Mouse (Mus musculus) midbrain, embryonic 12.5 days (tissue): ENCODE measurements around the gene Kcnv2. TPM values are rescaled to one million over a fixed set of nuclear protein-coding genes. Genes with fewer than 3 reads are reported as not detected.

Experiments
- ATAC-seq: fragments of 200-750 bp; cut with Nextera tagmentation; 2 replicates; pipeline ENCODE4 v1.8.0; 2017; ENCODE audit warnings: low read depth, moderate TSS enrichment, moderate library complexity; ENCODE audit not compliant: low FRiP score
- H3K27ac ChIP-seq: fragments of 300-500 bp; sonication (generic); replicated peaks from 2 replicates; pipeline ENCODE4 v1.5.1; 2016; ENCODE audit warnings: mild to moderate bottlenecking
- H3K27me3 ChIP-seq: fragments of 300-500 bp; sonication (generic); 2 replicates; pipeline ENCODE4 v1.6.1; 2016; ENCODE audit warnings: mild to moderate bottlenecking
- H3K36me3 ChIP-seq: fragments of 300-500 bp; sonication (generic); 2 replicates; pipeline ENCODE4 v1.6.1; 2016
- H3K4me1 ChIP-seq: fragments of 300-500 bp; sonication (generic); 2 replicates; pipeline ENCODE4 v1.6.1; 2016
- H3K4me2 ChIP-seq: fragments of 300-500 bp; sonication (generic); replicated peaks from 2 replicates; pipeline ENCODE4 v1.6.1; 2016; ENCODE audit warnings: mild to moderate bottlenecking, moderate library complexity
- H3K4me3 ChIP-seq: fragments of 300-500 bp; sonication (generic); 2 replicates; pipeline ENCODE4 v1.5.1; 2016; ENCODE audit warnings: mild to moderate bottlenecking
- H3K9ac ChIP-seq: fragments of 300-500 bp; sonication (generic); replicated peaks from 2 replicates; pipeline ENCODE4 v1.6.1; 2016; ENCODE audit warnings: mild to moderate bottlenecking, moderate library complexity
- H3K9me3 ChIP-seq: fragments of 300-500 bp; sonication (generic); 2 replicates; pipeline ENCODE4 v1.6.1; 2016; ENCODE audit warnings: mild to moderate bottlenecking
- WGBS: fragments of 180-500 bp; shearing (Covaris S2); methylation state at CpG from one replicate; pipeline ENCODE4 v1.1.7; 2016; 5-methylcytosine and 5-hydroxymethylcytosine counted together
- polyA plus RNA-seq: library from polyadenylated mRNA; unstranded; fragments of >200 nt; fragmentation: Nextera tagmentation; extraction: Ambion mirVana; gene quantifications from 2 replicates; pipeline ENCODE4 v1.2.1, GENCODE M21; 2016

Kcnv2 gene
- polyA plus RNA-seq, 1 experiment from 2014 or later: 0.09 TPM

GRCm38 (mm10) chr19:27369461-27370135 is 47.2 kb downstream of the Kcnv2 start:
- Histone ChIP-seq H3K4me3 (no peak overlapping the region), H3K9me3 (no peaks in the 10 kb centered on the region), H3K4me2 (no peak overlapping the region), H3K27me3 (no peaks in the 10 kb centered on the region; the same call in 1 of the 2 replicates), H3K36me3 (no peaks in the 10 kb centered on the region), H3K4me1 (peaks cover 12% of the 10 kb centered on the region), H3K9ac (no peak overlapping the region), H3K27ac (no peak overlapping the region)
- ATAC-seq: no peak
- 84% methylated on average over 3 of the region's 3 CpGs for WGBS

DNA sequence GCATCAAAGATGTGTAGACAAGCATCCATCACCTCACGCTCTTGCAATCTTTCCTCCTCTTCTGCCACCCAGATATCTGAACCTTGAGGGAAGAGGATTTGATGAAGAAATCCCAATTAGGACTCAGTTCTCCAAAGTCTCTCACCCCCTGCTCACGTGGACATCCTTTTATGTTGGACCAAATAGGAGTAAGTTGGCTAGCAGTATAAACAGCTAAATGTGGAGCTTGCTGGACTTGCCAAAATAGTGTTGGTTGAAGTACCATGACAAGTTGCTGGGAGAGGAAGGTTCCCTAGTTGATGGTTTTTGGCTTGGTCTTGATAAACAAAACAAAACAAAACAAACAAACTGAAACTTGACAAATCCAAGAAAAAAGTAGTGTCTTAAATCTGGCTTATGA is 47.8 kb downstream of the Kcnv2 start:
- H3K27me3 ChIP-seq: no peaks in the 10 kb centered on the region; the same call in 1 of the 2 replicates
- no peaks in the 10 kb centered on the region for H3K36me3 ChIP-seq
- H3K27ac ChIP-seq: no peak overlapping the region
- no peak for ATAC-seq
- H3K4me1 ChIP-seq: peaks cover 10% of the 10 kb centered on the region
- no peak overlapping the region for H3K9ac ChIP-seq
- no peaks in the 10 kb centered on the region for H3K9me3 ChIP-seq
- H3K4me3 ChIP-seq: no peak overlapping the region
- WGBS: 89% methylated on average over 2 of the region's 2 CpGs
- H3K4me2 ChIP-seq: no peak overlapping the region

DNA sequence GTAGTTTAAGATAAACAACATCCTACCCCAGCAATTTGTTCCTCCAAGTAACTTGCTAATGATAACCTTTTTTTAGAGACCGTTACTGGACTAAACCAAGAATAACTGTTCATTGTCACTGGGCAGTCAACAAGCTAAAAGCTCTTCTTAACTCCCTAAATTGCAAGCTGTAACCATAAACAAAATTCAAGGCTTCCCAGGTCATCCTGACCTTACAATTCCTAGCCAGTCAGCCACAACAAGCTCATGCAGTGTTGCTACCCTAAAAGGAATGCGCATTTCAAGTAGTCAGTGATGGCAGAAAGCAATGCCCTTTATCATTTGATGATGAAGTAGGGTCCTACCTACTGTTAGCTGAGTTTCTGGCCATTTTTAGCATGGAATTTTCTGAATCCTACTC is 48.4 kb downstream of the Kcnv2 start:
- 92% methylated on average over 2 of the region's 2 CpGs for WGBS
- Histone ChIP-seq H3K9ac (no peak overlapping the region), H3K36me3 (no peaks in the 10 kb centered on the region), H3K9me3 (no peaks in the 10 kb centered on the region), H3K27ac (no peak overlapping the region), H3K4me2 (no peak overlapping the region), H3K27me3 (no peaks in the 10 kb centered on the region; the same call in 1 of the 2 replicates), H3K4me3 (no peak overlapping the region), H3K4me1 (peaks cover 10% of the 10 kb centered on the region)
- ATAC-seq: no peak

DNA sequence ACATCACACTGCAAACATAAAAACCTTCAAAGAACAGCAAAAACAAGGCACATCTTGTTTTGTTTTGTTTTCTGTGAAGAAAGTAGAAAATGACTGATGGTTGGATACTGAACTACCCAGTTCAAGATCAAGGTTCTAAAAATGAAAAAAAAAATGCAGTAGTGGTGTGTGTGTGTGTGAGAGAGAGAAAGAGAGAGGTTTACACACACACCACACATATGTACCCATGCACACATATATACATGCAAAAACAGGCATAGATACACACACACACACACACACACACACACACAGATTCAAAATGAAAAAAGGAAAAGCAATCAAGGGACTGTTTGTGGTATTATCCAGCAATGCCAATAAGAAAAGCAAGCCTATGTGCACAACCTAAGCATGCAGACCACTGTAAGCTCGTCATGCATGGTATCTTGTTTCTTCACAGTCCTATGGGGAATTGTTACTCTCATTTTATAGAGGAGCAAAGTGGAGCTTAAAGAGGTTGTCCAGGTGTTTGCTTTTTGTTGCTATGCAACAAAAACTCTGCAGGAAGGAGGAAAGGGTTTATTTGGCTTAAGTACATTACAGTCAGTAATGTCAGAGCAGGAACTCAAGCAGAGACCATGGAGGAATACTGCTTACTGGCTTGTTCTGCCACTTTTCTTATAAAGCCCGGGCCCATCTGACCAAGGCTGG is 57.5 kb downstream of the Kcnv2 start:
- H3K27ac ChIP-seq: no peak overlapping the region
- H3K36me3 ChIP-seq: 0 out of 2 replicates have a peak, but pooled peaks cover 2% of the 10 kb centered on the region
- no peak for ATAC-seq
- no peaks in the 10 kb centered on the region for H3K27me3 ChIP-seq
- no peak overlapping the region for H3K4me3 ChIP-seq
- WGBS: 87% methylated on average over 2 of the region's 2 CpGs
- H3K9ac ChIP-seq: no peak overlapping the region
- H3K4me1 ChIP-seq: no peaks in the 10 kb centered on the region
- H3K4me2 ChIP-seq: no peak overlapping the region
- H3K9me3 ChIP-seq: no peaks in the 10 kb centered on the region

GRCm38 (mm10) chr19:27382131-27382530 is 59.7 kb downstream of the Kcnv2 start:
- Histone ChIP-seq H3K27me3 (no peaks in the 10 kb centered on the region), H3K9ac (no peak overlapping the region), H3K4me1 (no peaks in the 10 kb centered on the region), H3K4me2 (no peak overlapping the region), H3K36me3 (peaks cover 23% of the 10 kb centered on the region), H3K4me3 (no peak overlapping the region), H3K9me3 (no peaks in the 10 kb centered on the region), H3K27ac (no peak overlapping the region)
- no peak for ATAC-seq
- 88% methylated on average over 1 of the region's 1 CpGs for WGBS

DNA sequence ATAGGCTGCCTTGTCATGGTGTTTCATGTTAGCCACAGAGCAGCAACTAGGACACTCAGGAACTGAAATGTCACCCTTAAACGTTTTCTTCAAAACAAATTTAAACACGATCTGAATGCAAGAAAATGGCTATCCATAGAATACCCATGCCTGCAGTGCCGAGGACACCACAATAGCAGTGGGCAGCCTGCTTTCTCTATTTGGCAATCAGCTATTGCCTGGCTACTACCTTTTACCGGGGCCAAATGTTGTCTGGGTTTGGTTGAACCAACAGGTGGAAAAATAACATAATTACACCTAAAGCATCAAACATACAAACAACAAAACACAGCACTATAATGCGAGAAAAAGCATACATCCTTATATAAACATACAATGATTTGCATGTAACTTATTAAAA is 60.9 kb downstream of the Kcnv2 start:
- Histone ChIP-seq H3K27me3 (no peaks in the 10 kb centered on the region), H3K4me1 (no peaks in the 10 kb centered on the region), H3K36me3 (peaks cover 31% of the 10 kb centered on the region), H3K9me3 (no peaks in the 10 kb centered on the region), H3K9ac (no peak overlapping the region), H3K4me3 (no peak overlapping the region), H3K4me2 (no peak overlapping the region), H3K27ac (no peak overlapping the region)
- ATAC-seq: no peak
- WGBS: 92% methylated on average over 5 of the region's 5 CpGs

GRCm38 (mm10) chr19:27385304-27385703 is 62.9 kb downstream of the Kcnv2 start:
- Histone ChIP-seq H3K27me3 (no peaks in the 10 kb centered on the region), H3K4me3 (no peak overlapping the region), H3K4me1 (no peaks in the 10 kb centered on the region), H3K36me3 (peaks cover 48% of the 10 kb centered on the region), H3K9me3 (no peaks in the 10 kb centered on the region), H3K27ac (no peak overlapping the region), H3K4me2 (no peak overlapping the region), H3K9ac (no peak overlapping the region)
- no peak for ATAC-seq

Other genes with a start within 250 kb of the Kcnv2 start
- 14.3 and 17.3 TPM in 2 replicates for gene Vldlr, start 106.1 kb upstream of the Kcnv2 start, polyA plus RNA-seq
- gene Pum3, start 107.2 kb downstream of the Kcnv2 start, polyA plus RNA-seq: 84.0 and 90.2 TPM in 2 replicates